Mouse (Mus musculus): ENCODE results near the gene Dlx3.

GRCm38 (mm10) chr11:95139871-95140270, 20.0 kb downstream of the Dlx3 start:
- TF ChIP-seq CTCF (IDR thresholded peaks at IDR 0.05; ENCODE audit: extremely low read depth, insufficient read depth, low read length) (no peak), POLR2A (IDR thresholded peaks at IDR 0.05; ENCODE audit: extremely low read depth, insufficient read depth, low read length) (no peak)
